Mouse (Mus musculus) neural tube, embryonic 11.5 days (tissue): ENCODE data around the gene Fndc7. TPM values are rescaled to one million over a fixed set of nuclear protein-coding genes. Genes with fewer than 3 reads are reported as not detected.
"Not testable (repeated sequence)": the region's sequence is repeated elsewhere in the genome, so short reads cannot be mapped to it uniquely, and the experiment has no call there.

Source experiments
- ATAC-seq: fragments of 200-750 bp; cut with Nextera tagmentation; 2 replicates; pipeline ENCODE4 v1.8.0; 2017; ENCODE audit warnings: moderate number of reproducible peaks, mild to moderate bottlenecking, moderate TSS enrichment, moderate library complexity; ENCODE audit not compliant: insufficient read depth, low FRiP score, low TSS enrichment
- DNase-seq: peaks from one replicate; pipeline ENCODE4 v3.0.0-alpha.2; 2015; ENCODE audit warnings: low spot score
- H3K27ac ChIP-seq: fragments of 300-500 bp; sonication (generic); 2 replicates; pipeline ENCODE4 v1.5.1; 2014; ENCODE audit warnings: low read depth, mild to moderate bottlenecking, low read length
- H3K27me3 ChIP-seq: fragments of 300-500 bp; sonication (generic); 2 replicates; pipeline ENCODE4 v1.6.1; 2014; ENCODE audit warnings: mild to moderate bottlenecking, low read length, mixed read lengths; ENCODE audit not compliant: control insufficient read depth, insufficient read depth
- H3K36me3 ChIP-seq: fragments of 300-500 bp; sonication (generic); 2 replicates; pipeline ENCODE4 v1.6.1; 2014; ENCODE audit warnings: mild to moderate bottlenecking, low read length, moderate library complexity, mixed read lengths; ENCODE audit not compliant: control insufficient read depth, insufficient read depth
- H3K4me1 ChIP-seq: fragments of 300-500 bp; sonication (generic); 2 replicates; pipeline ENCODE4 v1.6.1; 2014; ENCODE audit warnings: low read length, mixed read lengths; ENCODE audit not compliant: control insufficient read depth, insufficient read depth
- H3K4me2 ChIP-seq: fragments of 300-500 bp; sonication (generic); 2 replicates; pipeline ENCODE4 v1.6.1; 2014; ENCODE audit warnings: low read depth, mild to moderate bottlenecking, moderate library complexity
- H3K4me3 ChIP-seq: fragments of 300-500 bp; sonication (generic); 2 replicates; pipeline ENCODE4 v1.5.1; 2014; ENCODE audit warnings: low read depth, low read length
- H3K9ac ChIP-seq: fragments of 300-500 bp; sonication (generic); 2 replicates; pipeline ENCODE4 v1.6.1; 2014; ENCODE audit warnings: mild to moderate bottlenecking, low read length
- H3K9me3 ChIP-seq: fragments of 300-500 bp; sonication (generic); 2 replicates; pipeline ENCODE4 v1.6.1; 2016; ENCODE audit warnings: low read length; ENCODE audit not compliant: control insufficient read depth
- WGBS: fragments of 180-500 bp; shearing (Covaris S2); extraction: QIAGEN DNeasy Blood & Tissue Kit; methylation state at CpG from one replicate; pipeline ENCODE4 v1.1.7; 2014; 5-methylcytosine and 5-hydroxymethylcytosine counted together
- polyA plus RNA-seq: library from polyadenylated mRNA; unstranded; fragments of >200 nt; fragmentation: Nextera tagmentation; extraction: Ambion mirVana; gene quantifications from 2 replicates; pipeline ENCODE4 v1.2.1, GENCODE M21; 2014

Fndc7 gene
- polyA plus RNA-seq, 1 experiment from 2014 or later, result not detected

- H3K4me1 ChIP-seq, result peaks cover 10% of the 10 kb centered on the region
- H3K36me3 ChIP-seq, result no peaks in the 10 kb centered on the region
- no peaks in the 10 kb centered on the region for H3K9me3 ChIP-seq
- no peak overlapping the region for H3K9ac ChIP-seq
- WGBS, result 59% methylated on average over 8 of the region's 8 CpGs
- ATAC-seq, result no peak
- no peaks in the 10 kb centered on the region for H3K27me3 ChIP-seq
- peak; percentile 23 for DNase-seq
- no peak overlapping the region for H3K4me3 ChIP-seq
- H3K27ac ChIP-seq, result no peak overlapping the region
- H3K4me2 ChIP-seq, result no peak overlapping the region
Observed at GRCm38 (mm10) chr3:108884706-108885289, 5.0 kb downstream of the Fndc7 start.

DNA sequence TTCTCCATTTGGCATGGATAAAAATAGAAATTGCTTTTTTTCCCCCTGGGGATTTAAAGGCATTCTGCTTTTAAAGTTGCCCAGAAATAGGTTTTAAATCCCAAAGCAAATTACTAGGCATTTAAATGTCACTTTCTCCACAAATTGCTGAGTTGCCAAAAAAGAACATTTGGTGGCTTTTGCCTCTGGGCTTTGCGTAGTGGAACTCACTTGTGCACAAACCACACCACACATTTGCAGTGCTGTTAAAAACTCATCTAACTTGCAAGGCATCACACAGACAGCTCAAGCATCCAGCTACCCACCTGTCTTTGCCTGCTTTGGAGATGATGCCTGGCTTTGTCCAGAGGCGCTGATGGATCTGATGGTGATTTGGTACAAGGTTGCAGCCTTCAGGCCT is 6.7 kb downstream of the Fndc7 start:
- 82% methylated on average over 2 of the region's 2 CpGs for WGBS
- no peak for DNase-seq
- Histone ChIP-seq H3K4me1 (peaks cover 10% of the 10 kb centered on the region), H3K27ac (no peak overlapping the region), H3K9me3 (no peaks in the 10 kb centered on the region), H3K9ac (no peak overlapping the region), H3K27me3 (no peaks in the 10 kb centered on the region), H3K4me2 (no peak overlapping the region), H3K36me3 (no peaks in the 10 kb centered on the region), H3K4me3 (no peak overlapping the region)
- no peak for ATAC-seq

DNA sequence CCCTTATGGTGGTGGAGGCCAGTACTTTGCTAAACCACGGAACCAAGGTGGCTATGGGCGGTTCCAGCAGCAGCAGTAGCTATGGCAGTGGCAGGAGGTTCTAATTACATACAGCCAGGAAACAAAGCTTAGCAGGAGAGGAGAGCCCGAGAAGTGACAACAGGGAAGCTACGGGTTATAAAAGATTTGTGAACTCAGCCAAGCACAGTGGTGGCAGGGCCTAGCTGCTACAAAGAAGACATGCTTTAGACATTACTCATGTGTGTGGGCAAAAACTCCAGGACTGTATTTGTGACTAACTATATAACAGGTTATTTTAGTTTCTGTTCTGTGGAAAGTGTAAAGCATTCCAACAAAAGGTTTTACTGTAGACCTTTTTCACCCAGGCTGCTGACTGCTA is 7.9 kb downstream of the Fndc7 start:
- H3K27ac ChIP-seq, result not testable (repeated sequence)
- 13% methylated on average over 4 of the region's 4 CpGs for WGBS

GRCm38 (mm10) chr3:108880544-108881507 is 9.0 kb downstream of the Fndc7 start:
- ATAC-seq (peak; percentile 43), DNase-seq (peak; percentile 35)
- H3K9ac ChIP-seq, result no peak overlapping the region
- no peak overlapping the region for H3K27ac ChIP-seq
- H3K36me3 ChIP-seq, result no peaks in the 10 kb centered on the region
- peaks cover 4% of the 10 kb centered on the region for H3K4me1 ChIP-seq
- no peak overlapping the region for H3K4me3 ChIP-seq
- no peaks in the 10 kb centered on the region for H3K27me3 ChIP-seq
- 48% methylated on average over 28 of the region's 28 CpGs for WGBS
- H3K4me2 ChIP-seq, result no peak overlapping the region
- H3K9me3 ChIP-seq, result no peaks in the 10 kb centered on the region

More for the DNA sequence above, 7.9 kb downstream of the Fndc7 start:
- not testable (repeated sequence) for DNase-seq, H3K9me3 ChIP-seq, H3K27me3 ChIP-seq, H3K36me3 ChIP-seq, ATAC-seq, H3K4me3 ChIP-seq, H3K4me2 ChIP-seq, H3K9ac ChIP-seq
- H3K4me1 ChIP-seq, result peaks cover 10% of the 10 kb centered on the region

GRCm38 (mm10) chr3:108879836-108880435 is 9.9 kb downstream of the Fndc7 start:
- peaks cover 4% of the 10 kb centered on the region; the same call in 1 of the 2 replicates for H3K4me1 ChIP-seq
- no peak for DNase-seq
- H3K27me3 ChIP-seq, result no peaks in the 10 kb centered on the region
- H3K4me3 ChIP-seq, result no peak overlapping the region
- WGBS, result 64% methylated on average over 5 of the region's 5 CpGs
- no peak overlapping the region for H3K27ac ChIP-seq
- H3K9me3 ChIP-seq, result no peaks in the 10 kb centered on the region
- H3K36me3 ChIP-seq, result no peaks in the 10 kb centered on the region
- no peak overlapping the region for H3K4me2 ChIP-seq
- H3K9ac ChIP-seq, result no peak overlapping the region
- ATAC-seq, result no peak

- Histone ChIP-seq H3K4me1 (peaks cover 4% of the 10 kb centered on the region; the same call in 1 of the 2 replicates), H3K27ac (no peak overlapping the region), H3K27me3 (no peaks in the 10 kb centered on the region), H3K36me3 (no peaks in the 10 kb centered on the region), H3K4me3 (no peak overlapping the region), H3K9ac (no peak overlapping the region), H3K4me2 (no peak overlapping the region), H3K9me3 (no peaks in the 10 kb centered on the region)
- DNase-seq (no peak), ATAC-seq (no peak)
- 89% methylated on average over 2 of the region's 2 CpGs for WGBS
Observed at GRCm38 (mm10) chr3:108879129-108879528, 10.7 kb downstream of the Fndc7 start.

DNA sequence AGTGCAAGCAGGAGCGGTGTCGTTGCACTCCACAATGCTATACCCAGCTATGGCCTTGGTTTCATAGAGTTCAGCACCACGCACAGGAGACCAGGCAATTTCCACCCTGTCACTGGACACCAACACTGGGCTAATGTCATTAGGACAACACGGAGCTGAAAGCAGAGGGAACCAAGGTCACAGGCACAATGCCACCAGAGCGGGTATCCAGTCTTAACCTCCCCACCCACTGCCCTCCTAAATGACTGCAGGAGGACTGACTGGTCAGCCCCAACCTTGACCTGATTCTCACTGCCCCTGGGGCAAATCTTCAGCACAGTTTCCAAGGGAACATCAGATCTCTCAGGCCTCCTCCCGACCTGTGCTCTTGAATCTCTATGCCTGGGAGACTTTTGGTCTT is 19.2 kb downstream of the Fndc7 start:
- Histone ChIP-seq H3K9ac (no peak overlapping the region), H3K27ac (no peak overlapping the region), H3K9me3 (no peaks in the 10 kb centered on the region), H3K4me2 (no peak overlapping the region), H3K36me3 (no peaks in the 10 kb centered on the region), H3K27me3 (no peaks in the 10 kb centered on the region), H3K4me3 (no peak overlapping the region), H3K4me1 (no peaks in the 10 kb centered on the region)
- no peak for ATAC-seq
- DNase-seq, result no peak
- WGBS, result 88% methylated on average over 6 of the region's 6 CpGs

DNA sequence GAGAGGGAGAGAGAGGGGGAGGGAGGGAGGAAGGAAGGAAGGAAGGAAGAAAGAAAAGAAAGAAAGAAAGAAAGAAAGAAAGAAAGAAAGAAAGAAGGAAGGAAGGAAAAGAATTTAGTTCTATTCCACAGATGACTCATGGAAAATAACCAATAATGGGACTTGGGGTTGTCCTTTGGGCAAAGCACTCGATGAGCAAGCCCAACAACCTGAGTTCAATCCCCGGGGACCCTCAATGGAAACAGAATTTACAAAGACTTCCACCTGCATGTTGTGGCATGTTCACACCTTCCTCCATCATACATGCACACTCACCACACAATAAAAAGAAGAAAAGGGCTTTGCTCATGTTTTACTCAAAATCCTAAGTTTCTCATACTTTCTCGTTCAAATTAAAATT is 22.4 kb downstream of the Fndc7 start:
- H3K9ac ChIP-seq, result no peak overlapping the region
- WGBS, result 92% methylated on average over 3 of the region's 3 CpGs

More for the DNA sequence above, 22.4 kb downstream of the Fndc7 start:
- Histone ChIP-seq H3K27ac (no peak overlapping the region), H3K9me3 (no peaks in the 10 kb centered on the region), H3K4me2 (no peak overlapping the region), H3K4me1 (no peaks in the 10 kb centered on the region), H3K4me3 (no peak overlapping the region), H3K27me3 (no peaks in the 10 kb centered on the region), H3K36me3 (no peaks in the 10 kb centered on the region)
- ATAC-seq, result no peak
- DNase-seq, result no peak
